Mouse (Mus musculus) R1 (cell line): ENCODE measurements around the gene Rad18.

Source experiments
- DNase-seq: peaks from one replicate; pipeline ENCODE4 v3.0.0-alpha.2; 2018; ENCODE audit warnings: low read depth, low spot score

The Rad18 gene

DNA sequence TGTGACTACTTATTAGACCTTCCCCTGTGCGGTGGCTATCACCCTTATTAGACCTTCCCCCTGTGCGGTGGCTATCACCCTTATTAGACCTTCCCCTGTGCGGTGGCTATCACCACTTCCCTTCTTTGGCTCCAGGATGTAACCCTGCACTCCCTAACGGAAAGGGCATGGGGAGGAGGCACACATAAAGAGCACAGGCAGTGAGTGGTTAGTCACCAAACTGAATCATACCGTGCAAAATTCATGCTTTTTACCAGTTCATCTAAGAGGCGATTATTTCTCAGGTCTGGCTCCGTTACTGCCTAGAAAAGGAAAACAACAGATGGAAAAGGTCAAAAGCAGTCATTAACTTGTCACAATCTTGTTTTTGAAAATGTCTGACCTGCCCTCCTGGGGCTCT is 10.0 kb downstream of the Rad18 start:
- DNase-seq, result no peak

GRCm38 (mm10) chr6:112684065-112684464 is 12.4 kb downstream of the Rad18 start:
- DNase-seq, result peak; percentile 17

- no peak for DNase-seq
Observed at GRCm38 (mm10) chr6:112632071-112632470, 64.4 kb downstream of the Rad18 start.

- DNase-seq, result no peak
Observed at GRCm38 (mm10) chr6:112630291-112630690, 66.2 kb downstream of the Rad18 start.

- no peak for DNase-seq
Observed at GRCm38 (mm10) chr6:112628301-112628700, 68.2 kb downstream of the Rad18 start.

DNA sequence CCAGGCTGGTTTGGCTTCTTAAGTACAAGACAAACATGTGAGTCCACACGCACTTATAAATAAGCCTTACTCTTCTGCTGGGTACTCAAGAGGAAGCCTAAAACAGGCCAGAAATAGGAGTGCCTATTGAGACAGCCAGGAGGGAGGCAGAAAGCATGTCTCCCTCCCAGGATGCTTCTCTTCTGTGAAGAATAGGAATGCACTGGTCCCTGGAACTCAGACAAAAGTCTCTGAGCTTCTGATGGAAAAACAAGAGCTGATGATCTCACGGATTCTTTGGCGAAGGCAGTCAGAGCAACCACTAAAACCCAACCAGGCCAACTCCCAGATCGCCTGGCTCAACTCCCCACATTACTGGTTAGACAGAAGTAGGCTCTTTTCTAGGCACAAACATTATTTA is 74.2 kb downstream of the Rad18 start:
- no peak for DNase-seq

- no peak for DNase-seq
Observed at GRCm38 (mm10) chr6:112620027-112620426, 76.5 kb downstream of the Rad18 start.

- DNase-seq, result no peak
Observed at GRCm38 (mm10) chr6:112617728-112618318, 78.7 kb downstream of the Rad18 start.

- DNase-seq, result no peak
Observed at GRCm38 (mm10) chr6:112609027-112609426, 87.5 kb downstream of the Rad18 start.

DNA sequence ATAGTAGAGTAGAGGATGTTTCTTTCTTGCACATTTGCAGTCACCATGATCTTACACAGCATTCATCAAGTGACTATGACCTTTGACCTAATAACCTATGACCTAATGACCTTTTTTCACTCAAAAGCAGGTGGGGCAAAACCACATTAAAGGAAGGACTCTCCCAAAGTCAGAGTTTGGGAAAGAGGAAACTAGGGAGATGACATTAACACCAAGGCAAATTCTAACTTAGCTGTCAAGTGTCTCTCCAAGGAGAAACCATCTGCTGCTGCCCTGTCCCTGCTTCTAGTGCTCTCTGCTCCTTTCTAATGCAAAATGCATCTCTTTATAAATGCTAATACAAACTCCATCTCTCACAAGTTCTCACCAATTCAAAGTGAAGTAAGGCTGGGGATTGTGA is 92.6 kb downstream of the Rad18 start:
- peak; percentile 83 for DNase-seq

GRCm38 (mm10) chr6:112594971-112595370 is 101.5 kb downstream of the Rad18 start:
- no peak for DNase-seq

GRCm38 (mm10) chr6:112587912-112588311 is 108.6 kb downstream of the Rad18 start:
- no peak for DNase-seq

DNA sequence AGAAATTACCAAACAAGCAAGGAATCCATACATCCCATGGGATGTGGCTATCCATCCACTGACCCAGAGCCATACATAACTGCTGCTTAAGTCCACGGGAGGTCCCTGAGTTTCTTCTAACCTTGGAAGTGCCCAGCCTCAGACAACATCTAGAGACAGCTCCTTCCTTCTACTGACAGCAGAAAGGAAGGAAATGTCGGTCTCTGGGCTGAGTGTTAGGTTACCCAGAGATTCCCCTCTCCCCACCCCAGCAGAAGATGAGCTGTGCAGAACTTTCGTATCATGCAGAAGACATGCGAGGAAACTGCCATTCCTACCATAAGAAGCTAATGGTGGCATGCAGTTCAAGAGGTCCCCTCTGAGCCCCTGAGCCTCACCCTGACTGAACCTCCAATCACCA is 109.5 kb downstream of the Rad18 start:
- no peak for DNase-seq

DNA sequence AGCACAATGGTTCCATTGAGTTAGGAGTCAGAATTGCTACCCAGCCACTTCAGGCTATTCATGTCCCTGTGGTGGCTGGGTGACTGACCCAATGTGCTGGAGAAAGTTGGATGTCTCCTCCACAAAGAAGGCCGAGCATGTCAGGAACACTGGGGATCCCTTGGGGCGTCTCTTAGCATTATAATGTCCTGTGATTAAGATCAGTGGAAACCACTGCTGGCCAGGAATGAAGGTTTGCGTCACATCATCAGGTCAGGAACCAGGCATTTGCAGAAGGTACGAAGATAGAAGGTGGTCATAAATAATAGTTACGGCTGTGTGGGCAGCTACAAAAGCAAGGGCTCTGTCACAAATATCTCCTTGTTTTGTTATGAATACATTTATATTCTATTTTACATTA is 111.5 kb downstream of the Rad18 start:
- no peak for DNase-seq

DNA sequence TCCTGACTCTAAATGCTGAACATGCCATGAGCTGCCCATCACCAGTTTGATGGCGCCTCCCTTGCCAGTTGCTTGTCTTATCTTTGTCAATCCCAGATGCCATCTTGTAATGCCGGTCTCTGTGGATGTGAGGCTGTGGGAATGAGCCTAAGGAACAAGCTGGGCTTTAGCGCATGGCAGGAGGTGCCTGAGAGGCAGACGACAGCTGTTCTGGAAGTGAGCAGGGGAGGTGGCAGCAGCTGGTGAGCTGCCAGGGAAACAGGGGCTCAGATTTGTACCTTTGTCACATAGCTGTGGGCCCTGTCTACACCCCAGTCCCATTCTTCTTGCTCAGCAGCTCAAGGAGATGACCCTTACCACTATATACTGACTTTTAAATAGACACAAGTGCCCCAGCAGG is 114.5 kb downstream of the Rad18 start:
- no peak for DNase-seq

- DNase-seq, result no peak
Observed at GRCm38 (mm10) chr6:112577198-112577597, 119.3 kb downstream of the Rad18 start.

DNA sequence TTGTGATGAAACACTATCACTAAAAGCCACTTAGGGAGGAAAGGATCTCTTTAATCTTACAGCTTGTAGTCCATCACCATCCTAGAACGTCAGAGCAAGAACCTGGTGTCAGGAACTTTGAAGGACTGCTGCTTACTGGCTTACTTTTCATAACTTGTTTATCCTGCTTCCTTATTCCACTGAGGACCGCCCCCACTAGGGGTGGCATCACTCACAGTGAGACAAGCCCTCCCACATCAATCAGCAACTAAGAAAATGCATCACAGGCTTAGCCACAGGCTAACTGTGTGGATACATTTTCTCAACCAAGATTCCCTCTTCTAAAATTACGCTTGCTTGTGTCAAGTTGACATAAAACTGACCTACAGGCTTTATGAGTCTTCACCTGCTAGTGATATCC is 121.9 kb downstream of the Rad18 start:
- no peak for DNase-seq

- no peak for DNase-seq
Observed at GRCm38 (mm10) chr6:112570413-112570812, 126.1 kb downstream of the Rad18 start.
